Mouse (Mus musculus) ES-Bruce4 (cell line): Measurements from ENCODE around the gene Efcab11. TPM values are rescaled to one million over a fixed set of nuclear protein-coding genes. Genes with fewer than 3 reads are reported as not detected.

Experiments used
- H3K27ac ChIP-seq: 2 replicates; pipeline ENCODE4 v1.5.1; 2012; ENCODE audit warnings: low read length, inconsistent platforms; ENCODE audit not compliant: insufficient read depth
- H3K27me3 ChIP-seq: 2 replicates; pipeline ENCODE4 v1.6.1; 2012; ENCODE audit warnings: mild to moderate bottlenecking, low read length, inconsistent platforms; ENCODE audit not compliant: control insufficient read depth, poor library complexity, insufficient read depth, severe bottlenecking
- H3K36me3 ChIP-seq: 2 replicates; pipeline ENCODE4 v1.6.1; 2012; ENCODE audit warnings: inconsistent platforms, mild to moderate bottlenecking, low read length, moderate library complexity; ENCODE audit not compliant: control insufficient read depth, poor library complexity, insufficient read depth, severe bottlenecking
- H3K4me1 ChIP-seq: one replicate; pipeline ENCODE4 v1.8.1; 2011; ENCODE audit warnings: low read length; ENCODE audit not compliant: control insufficient read depth, insufficient read depth
- H3K4me3 ChIP-seq: 2 replicates; pipeline ENCODE4 v1.5.1; 2011; ENCODE audit warnings: low read depth, mild to moderate bottlenecking, low read length
- H3K9ac ChIP-seq: 2 replicates; pipeline ENCODE4 v1.6.1; 2012; ENCODE audit warnings: low read depth, mild to moderate bottlenecking, inconsistent platforms; ENCODE audit not compliant: poor library complexity, severe bottlenecking
- H3K9me3 ChIP-seq: replicated peaks from 2 replicates; pipeline ENCODE4 v1.6.1; 2012; ENCODE audit warnings: mild to moderate bottlenecking, low read length, inconsistent platforms; ENCODE audit not compliant: control insufficient read depth, poor library complexity, insufficient read depth, severe bottlenecking
- CTCF ChIP-seq: IDR thresholded peaks from one replicate; pipeline ENCODE4 v1.8.1; 2011; ENCODE audit warnings: low read depth, low read length
- EP300 ChIP-seq: IDR thresholded peaks from 2 replicates; pipeline ENCODE4 v1.6.1; 2011; ENCODE audit warnings: low read depth, low read length; ENCODE audit not compliant: insufficient read depth
- POLR2A ChIP-seq: IDR thresholded peaks from one replicate; pipeline ENCODE4 v1.8.1; 2011; ENCODE audit warnings: low read length; ENCODE audit not compliant: insufficient read depth
- polyA plus RNA-seq: library from polyadenylated mRNA; stranded (reverse); fragments of >200 nt; gene quantifications from 2 replicates; pipeline ENCODE4 v1.2.4, GENCODE M21; 2011; ENCODE audit warnings: low read depth; ENCODE audit not compliant: missing spikeins, insufficient read depth, insufficient read length

The Efcab11 gene
- polyA plus RNA-seq, 1 experiment: 8.4 TPM

DNA sequence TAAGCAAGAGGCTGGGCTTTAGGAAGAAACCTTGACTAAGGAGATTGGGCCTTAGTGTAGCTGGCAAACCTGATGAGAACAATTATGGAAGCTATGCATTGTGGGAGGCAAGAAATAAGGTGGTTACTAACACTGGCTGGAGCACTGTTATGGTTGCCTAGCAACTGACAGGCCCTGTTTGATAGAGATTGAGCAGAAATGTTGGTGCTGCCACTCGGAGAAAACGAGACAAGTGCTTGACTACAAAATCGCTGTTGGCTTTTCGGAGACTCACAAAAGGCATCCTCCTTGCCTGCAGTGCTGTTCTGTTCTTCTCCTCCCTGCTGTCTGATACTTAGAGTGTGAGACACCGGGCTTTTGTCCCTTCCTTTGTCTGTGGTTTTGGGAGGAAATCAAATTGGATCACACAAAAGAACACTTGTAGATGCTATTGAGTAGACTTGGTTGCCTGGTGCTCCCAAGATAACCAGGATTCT lies 38.9 kb upstream of the Efcab11 start:
- no peak for TF ChIP-seq EP300
- TF ChIP-seq POLR2A: no peak
- no peak for TF ChIP-seq CTCF
- Histone ChIP-seq H3K36me3 (peaks cover 3% of the 10 kb centered on the region; the same call in 1 of the 2 replicates), H3K4me1 (no peaks in the 10 kb centered on the region), H3K27me3 (no peaks in the 10 kb centered on the region), H3K4me3 (no peak overlapping the region), H3K9ac (no peak overlapping the region), H3K9me3 (no peaks in the 10 kb centered on the region), H3K27ac (no peak overlapping the region)

DNA sequence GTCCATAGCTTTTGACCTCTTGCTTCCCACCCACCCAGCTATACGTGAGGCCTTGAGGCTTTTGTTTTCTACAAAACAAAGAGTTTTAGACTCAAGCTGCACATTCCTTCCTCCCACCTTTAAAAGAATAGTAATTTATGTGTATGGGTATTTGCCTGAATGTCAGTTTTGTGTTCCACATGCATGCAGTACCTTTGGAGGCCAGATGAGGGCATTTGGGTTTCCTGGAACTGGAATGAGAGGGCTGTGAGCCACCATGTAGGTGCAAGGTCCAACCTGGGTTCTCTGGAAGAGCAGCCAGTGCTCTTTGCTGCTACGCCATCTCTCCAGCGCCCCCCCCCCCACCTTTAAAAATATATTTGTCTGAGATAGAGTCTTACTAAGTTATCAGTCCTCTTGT lies 36.8 kb upstream of the Efcab11 start:
- no peak overlapping the region for H3K27ac ChIP-seq
- no peaks in the 10 kb centered on the region for H3K4me1 ChIP-seq
- H3K9me3 ChIP-seq: no peaks in the 10 kb centered on the region
- no peak overlapping the region for H3K9ac ChIP-seq
- H3K27me3 ChIP-seq: no peaks in the 10 kb centered on the region
- TF ChIP-seq EP300 (no peak), POLR2A (no peak), CTCF (peak; percentile 36)
- peaks cover 3% of the 10 kb centered on the region; the same call in 1 of the 2 replicates for H3K36me3 ChIP-seq
- no peak overlapping the region for H3K4me3 ChIP-seq

DNA sequence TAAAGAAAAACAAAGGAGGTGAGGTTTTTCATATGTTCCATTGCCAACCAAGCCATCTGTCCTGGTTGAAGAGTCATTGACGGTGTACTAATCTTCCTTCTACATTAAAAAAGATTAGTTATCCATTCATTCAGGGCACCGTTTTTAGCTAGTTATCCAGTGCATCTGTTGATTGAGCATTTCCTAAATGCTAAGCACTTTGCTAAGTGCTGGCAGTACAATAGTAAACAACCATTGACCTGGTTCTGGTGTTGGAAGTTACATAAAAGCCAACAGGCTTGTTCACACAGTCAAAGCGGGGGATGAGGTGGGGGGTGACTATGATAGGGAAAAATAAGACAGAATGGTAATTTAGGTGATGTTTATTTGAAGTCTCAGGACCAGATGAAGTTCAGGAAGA lies 35.4 kb upstream of the Efcab11 start:
- Histone ChIP-seq H3K36me3 (peaks cover 3% of the 10 kb centered on the region; the same call in 1 of the 2 replicates), H3K27me3 (no peaks in the 10 kb centered on the region), H3K4me3 (no peak overlapping the region), H3K9ac (no peak overlapping the region), H3K27ac (no peak overlapping the region), H3K4me1 (no peaks in the 10 kb centered on the region), H3K9me3 (no peaks in the 10 kb centered on the region)
- TF ChIP-seq CTCF (no peak), POLR2A (no peak)

DNA sequence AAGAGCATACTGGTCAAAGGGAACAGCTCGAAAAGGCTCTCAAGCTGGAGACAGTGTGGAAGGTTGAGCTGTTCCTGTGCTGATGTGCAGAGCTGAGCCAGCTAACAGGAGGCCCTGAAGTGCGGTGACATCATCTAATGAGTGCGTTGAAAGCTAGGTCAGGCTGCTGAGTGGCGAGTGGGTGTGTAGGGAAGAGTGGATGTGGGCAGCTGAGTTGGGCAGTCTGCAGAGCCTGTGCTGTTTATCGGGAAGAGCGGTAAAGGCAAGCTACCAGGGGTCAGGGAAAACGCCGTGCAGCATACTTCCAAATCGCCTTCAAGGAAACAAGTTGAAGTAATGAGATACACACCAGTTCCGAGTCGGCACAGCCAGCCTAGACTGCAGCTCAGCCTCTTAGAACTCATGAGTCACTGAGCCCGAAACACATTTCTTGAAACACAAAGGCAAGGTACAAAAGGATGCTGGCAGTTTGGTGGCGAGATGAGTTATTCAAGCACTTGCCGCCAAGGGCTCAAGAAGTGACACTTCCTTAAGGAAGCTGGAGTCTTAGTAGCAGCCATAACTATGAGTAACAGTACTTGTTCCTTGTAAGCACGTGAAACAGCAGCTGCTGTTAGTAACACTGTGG lies 33.7 kb upstream of the Efcab11 start:
- Histone ChIP-seq H3K4me1 (no peaks in the 10 kb centered on the region), H3K36me3 (peaks cover 6% of the 10 kb centered on the region), H3K27me3 (no peaks in the 10 kb centered on the region), H3K4me3 (no peak overlapping the region), H3K27ac (no peak overlapping the region), H3K9me3 (no peaks in the 10 kb centered on the region), H3K9ac (no peak overlapping the region)
- TF ChIP-seq POLR2A (no peak), EP300 (no peak), CTCF (no peak)

DNA sequence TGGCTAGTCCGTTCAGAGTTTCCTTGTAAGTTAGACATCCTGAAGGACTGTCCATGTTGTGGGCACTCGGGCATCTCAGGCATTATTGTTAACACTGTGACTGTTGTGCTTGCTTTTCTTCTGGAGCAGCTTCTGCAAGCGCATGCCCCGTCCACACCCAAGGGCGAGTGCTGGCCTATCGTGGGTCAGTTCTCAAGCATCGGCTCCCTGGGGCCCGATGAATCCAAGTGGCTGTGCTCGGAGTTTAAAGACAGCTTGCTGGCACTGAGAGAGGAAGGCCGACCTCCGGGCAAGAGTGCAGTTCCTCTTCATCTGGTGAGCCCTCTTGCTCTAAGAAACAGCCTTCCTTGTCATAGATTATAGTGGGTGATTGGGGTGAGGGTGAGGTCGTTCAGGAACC lies 27.2 kb upstream of the Efcab11 start:
- Histone ChIP-seq H3K4me1 (peaks cover under 1% of the 10 kb centered on the region), H3K27me3 (no peaks in the 10 kb centered on the region), H3K36me3 (peaks cover 13% of the 10 kb centered on the region), H3K27ac (no peak overlapping the region), H3K9ac (no peak overlapping the region), H3K9me3 (no peaks in the 10 kb centered on the region), H3K4me3 (no peak overlapping the region)
- TF ChIP-seq POLR2A: no peak
- no peak for TF ChIP-seq EP300
- TF ChIP-seq CTCF: no peak

DNA sequence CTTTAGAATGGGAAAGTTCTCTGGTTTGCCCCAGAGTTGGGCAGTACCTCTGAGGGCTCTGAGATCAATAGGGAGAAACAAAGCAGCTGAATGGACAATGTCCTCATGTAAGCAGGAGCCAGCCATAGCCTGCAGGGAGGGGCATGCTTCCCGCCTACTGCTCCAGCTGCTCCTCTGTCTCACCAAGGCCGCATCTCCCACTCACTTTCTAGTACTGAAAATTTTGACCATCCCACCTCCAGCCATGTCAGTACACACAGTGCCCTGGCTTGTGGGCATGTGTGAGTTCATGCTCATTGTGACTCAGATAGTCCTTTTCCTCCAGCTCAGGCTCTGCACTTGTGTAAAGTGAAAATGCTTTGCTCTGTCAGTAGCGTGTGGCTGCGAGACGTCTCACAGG lies 20.3 kb upstream of the Efcab11 start:
- TF ChIP-seq EP300 (no peak), POLR2A (no peak), CTCF (no peak)
- peaks cover 14% of the 10 kb centered on the region for H3K36me3 ChIP-seq
- H3K9ac ChIP-seq: no peak overlapping the region

More for the DNA sequence above, 20.3 kb upstream of the Efcab11 start:
- Histone ChIP-seq H3K9me3 (no peaks in the 10 kb centered on the region), H3K27me3 (no peaks in the 10 kb centered on the region), H3K4me1 (peaks cover 2% of the 10 kb centered on the region), H3K4me3 (no peak overlapping the region), H3K27ac (no peak overlapping the region)
